Mouse (Mus musculus): ENCODE measurements around the gene Trio.

The Trio gene

DNA sequence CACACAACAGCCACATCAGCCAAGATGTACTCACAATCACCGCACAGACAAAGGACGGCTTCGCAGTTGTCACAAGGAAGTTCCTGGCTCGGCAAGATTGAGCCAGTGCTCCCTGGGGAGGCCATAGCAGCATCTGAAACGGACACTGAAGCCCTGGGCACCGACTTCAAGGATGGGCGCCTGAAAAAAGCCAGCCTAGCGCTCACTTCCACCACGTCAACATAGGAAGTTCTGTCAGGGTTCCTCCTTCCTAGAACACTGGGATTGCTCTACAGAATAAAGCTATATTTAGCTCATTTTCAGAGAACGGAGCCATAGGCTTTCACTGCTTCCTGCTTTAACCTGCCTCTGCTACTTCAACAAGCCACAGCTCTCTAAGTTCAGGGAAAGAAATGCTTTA lies 149.3 kb downstream of the Trio start:
- DNase-seq (ENCODE audit: low spot score) = no peak

DNA sequence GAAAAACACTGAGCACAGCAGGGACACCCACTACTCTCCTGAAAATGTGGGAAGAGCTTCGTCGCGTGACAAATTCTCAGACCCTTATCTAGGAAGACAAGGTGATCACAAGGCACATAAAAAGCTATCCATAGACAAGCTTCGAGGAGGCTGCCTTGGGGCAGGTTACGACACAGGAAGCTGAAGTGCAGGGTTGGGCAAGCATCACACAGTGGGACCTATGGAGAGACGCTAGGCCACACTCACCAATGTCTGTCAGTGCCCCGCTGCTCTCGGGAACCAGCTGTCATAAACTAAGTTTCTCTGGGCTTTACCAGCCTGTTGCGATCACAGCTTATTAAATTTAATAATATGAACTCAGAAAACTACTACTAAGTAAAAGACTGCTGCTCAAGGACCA lies 149.9 kb downstream of the Trio start:
- DNase-seq (ENCODE audit: low spot score) = no peak

DNA sequence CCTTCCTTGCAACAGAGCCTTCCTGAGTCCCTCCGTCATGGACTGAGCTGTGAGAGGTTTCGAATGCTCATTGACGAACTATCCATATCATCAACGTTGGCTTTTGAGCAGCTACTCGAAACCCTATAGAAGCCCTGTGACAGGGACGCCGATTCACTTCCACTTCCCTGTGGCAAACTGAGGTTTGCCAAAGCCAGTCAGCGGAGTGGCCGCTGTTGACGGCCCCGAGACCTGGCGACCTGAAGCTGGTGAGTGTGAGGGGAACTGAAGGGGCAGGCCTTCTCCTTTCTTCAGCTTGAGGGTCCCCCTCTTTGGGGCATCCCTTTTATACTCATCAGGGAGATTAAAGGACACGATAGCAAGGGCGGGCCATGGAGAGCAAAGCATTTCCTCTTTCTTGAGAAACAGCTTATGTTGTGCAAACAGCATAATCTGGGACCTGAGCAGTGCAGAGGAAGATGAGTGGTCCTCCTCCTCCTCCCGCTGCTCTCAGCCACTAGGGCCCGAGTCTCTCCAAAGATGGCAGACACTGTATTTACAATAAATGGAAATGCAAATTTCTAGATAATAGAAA lies 151.8 kb downstream of the Trio start:
- no peak for DNase-seq (ENCODE audit: low spot score)

DNA sequence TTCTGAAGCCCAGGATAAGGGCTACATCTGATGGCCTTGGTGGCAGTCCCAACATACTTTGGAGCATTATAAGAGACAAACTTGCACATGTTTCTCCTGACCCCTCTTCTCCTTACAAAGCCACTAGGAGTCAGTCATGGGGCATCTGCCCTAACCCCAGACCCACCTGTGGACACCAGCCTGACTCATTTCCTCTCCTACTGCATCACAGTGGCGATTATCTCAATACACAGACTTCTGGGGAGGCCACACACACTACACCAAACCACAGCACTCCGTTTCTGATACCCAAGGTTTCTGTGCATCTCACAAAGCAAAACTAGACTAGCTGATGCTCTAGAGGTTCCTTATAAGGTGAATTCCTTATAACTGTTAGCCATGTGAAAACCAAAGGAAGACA lies 153.4 kb downstream of the Trio start:
- no peak for DNase-seq (ENCODE audit: low spot score)

DNA sequence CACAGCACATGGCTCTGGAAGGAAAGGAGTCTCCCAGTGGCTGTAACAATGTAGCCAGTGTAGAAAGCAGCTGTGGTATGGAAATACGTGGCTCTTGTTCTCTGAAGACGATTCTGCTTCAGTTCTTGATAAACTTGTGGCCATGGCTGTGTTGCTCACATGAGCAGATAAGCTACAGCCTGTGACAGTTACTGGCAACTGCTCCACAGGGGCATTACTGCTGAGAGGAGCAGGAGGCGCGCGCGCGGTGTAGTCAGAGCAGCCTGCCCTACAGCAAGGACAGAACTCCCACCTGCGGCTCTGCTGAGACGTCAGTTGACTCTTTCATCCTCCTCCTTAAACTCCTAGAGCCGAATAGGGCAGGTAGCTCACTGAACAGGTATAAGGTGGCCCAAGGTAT lies 153.9 kb downstream of the Trio start:
- no peak for DNase-seq (ENCODE audit: low spot score)

DNA sequence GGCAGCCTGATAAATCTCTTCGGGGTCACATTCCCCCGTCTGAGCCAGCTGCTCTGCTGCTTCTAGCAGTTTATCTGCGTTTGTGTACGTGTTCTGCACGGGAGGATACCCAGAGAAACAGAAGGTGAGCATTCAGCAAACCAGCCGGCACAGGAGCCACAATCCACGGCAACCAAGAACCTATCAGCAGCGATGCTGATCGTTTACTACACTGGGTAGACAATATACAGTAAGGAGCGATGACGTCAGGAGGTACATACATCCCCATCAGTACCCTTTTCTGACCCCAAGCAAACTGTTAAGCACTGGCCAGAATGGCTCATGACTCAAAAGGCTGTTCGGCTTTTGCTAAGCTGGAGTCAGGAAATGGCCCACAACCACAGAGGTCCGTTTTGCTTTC lies 154.4 kb downstream of the Trio start:
- DNase-seq (ENCODE audit: low spot score) = no peak

DNA sequence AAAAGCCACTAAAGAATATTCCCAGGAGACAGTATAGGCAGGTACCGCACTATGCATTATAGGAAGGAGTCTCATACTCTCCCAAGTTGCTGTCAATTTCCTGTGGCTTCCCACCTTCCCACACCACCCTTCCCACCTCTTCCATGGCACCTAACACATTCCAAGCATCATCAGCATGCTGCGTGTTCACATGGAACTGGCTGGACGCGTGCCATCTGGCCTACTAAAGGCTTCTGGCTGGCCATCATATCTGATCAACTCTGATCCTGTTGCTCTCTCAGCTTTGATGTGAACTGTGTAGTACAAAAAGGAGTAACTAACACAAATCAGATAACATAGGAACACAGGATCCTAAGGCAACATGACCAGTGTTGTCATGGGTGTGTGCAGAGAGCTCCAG lies 156.6 kb downstream of the Trio start:
- DNase-seq (ENCODE audit: low spot score) = no peak

DNA sequence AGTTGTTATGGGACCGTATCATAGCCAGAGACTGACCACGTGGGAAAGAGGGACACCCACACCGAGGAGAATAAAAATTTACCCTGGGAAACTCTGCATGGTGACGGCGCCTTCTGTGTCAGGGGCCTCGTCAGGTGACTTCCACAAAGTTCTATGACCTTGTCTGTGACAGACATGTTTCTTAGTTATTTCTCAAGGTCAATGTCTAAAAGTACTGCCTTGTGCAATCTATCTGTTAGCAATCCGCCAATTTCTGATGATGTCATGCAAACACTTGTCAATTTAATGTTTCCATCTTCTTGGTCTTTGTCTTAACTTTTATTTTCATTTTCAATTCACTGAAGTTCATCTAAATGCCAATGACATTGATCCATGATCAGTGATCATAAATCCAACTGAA lies 157.8 kb downstream of the Trio start:
- no peak for DNase-seq (ENCODE audit: low spot score)

DNA sequence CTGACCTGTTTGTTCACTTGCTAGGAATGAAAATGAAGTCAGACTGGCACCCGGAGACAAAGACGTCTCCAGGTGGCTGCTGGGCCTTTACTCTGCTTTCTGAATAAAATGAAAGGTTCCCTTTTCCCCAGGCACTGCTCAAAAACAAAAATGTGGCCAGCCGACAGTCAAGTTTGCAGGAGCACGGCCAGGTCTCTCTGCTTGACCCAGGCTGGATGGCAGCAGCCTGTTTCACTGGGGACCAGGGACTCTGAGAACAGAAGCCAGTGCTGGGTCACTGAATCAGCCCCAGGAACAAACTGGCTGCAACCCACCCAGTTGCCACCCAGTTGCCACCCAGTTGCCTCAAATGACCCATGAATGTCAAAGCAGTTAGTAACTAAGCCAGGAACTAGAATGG lies 159.2 kb downstream of the Trio start:
- no peak for DNase-seq (ENCODE audit: low spot score)

DNA sequence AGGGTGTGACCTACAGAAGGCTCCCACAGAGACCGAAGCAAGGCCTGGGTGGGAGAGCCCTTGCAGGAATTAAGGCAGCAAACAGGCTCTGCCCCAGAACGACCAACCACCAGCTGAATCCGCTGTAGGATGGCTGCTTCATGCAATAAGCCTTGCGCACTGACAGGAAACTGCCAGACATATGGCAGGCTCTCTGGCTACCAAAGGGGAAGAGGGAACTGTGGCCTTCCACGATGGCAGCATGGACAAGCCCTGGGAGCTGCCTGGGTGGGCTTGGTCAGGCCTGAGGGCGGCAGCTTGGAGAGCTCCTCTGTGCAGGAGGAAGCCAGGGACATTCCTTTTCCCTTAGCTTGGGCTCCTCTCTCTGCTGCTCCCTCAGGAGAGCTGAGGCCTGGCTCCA lies 159.6 kb downstream of the Trio start:
- no peak for DNase-seq (ENCODE audit: low spot score)

DNA sequence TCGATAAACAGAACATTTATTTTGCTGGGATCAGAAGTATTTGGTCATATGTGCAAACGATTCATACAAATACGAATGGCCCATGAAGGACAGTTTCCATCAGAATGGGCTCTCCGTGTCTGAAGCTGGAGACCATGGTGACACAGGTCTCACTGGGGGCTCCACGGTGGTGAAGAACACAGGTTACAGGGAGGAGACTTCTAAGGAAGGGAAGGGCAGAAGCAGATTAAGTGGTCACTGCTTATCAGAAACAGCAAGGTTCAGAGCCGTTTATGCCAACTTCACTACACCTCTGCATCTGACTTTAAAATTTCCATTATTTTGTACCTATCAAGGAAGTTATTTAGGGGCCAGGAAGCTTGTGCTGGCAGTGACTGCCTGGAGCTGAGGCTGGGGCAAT lies 161.3 kb downstream of the Trio start:
- DNase-seq (ENCODE audit: low spot score) = no peak

DNA sequence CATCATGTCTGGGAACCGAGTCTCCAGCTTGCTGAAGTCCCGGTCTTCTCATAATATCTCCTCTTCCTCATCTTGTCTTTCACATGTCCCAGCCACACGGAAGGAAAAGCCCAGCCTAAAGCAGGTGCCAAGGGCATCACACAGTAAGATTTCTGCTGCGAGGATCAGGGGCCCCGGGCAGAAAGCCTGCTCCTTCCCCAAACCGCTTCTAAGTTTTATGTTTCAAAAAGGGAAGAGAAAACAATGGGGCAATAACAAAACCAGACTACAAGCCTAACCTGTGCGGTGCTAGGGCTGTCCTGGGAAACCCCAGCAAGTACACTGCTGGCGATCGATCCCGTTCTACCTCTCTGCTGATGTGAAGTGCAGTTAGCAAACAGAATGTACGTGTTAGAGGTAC lies 162.7 kb downstream of the Trio start:
- no peak for DNase-seq (ENCODE audit: low spot score)

DNA sequence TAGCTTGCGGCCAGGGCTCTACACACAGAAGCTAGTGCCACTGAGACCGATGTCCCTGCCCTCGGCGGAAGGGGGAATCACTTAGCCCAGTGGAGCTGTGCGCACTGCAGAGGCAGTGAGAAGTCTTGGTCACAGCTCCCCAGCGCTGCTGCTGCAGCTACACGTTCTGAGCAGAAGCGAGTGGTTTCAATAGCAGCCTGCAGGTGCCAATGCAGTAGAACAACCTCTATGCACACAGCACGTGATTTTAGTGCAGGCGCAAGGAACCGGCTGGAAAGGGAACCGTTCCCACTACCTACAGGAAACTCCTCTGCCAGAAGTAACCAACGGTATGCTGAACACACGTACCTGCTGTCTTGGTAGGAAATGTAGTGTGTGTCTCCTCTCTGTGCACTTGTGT lies 165.2 kb downstream of the Trio start:
- DNase-seq (ENCODE audit: low spot score) = no peak

DNA sequence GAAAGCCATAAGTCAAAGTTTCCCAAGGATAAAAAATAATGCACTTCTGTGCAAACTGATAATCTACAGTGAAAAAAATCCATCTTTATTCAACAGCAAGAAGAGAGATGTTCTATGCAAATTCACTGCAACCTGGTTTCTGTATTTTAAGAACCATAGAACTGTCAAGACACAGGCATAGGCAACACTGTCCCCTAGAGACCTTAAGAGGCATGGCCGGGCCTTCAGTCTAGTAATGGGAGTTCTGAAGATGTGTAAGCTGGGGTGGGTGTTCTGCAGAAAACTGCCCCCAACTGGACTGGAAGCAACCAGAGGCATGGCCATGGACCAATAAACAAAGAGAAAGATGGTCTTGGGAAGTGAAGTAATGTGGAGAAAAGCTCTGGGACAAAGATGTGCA lies 166.1 kb downstream of the Trio start:
- no peak for DNase-seq (ENCODE audit: low spot score)

DNA sequence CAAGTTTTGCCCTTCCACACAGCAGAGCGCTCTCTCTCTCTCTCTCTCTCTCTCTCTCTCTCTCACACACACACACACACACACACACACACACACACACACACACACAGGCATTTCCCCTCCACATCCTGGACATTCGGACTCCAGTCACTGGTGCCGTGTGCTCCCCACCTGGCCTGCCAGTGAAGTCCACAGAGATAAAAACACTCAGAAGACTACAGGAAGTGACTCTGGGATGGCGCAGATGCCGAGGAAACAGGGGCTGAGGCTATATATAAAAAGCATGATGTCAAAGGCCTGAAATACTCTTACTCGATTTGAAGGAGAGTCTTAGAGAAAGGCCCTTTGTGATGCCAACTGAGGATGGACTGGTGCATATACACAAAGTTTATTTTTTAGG lies 166.5 kb downstream of the Trio start:
- no peak for DNase-seq (ENCODE audit: low spot score)

DNA sequence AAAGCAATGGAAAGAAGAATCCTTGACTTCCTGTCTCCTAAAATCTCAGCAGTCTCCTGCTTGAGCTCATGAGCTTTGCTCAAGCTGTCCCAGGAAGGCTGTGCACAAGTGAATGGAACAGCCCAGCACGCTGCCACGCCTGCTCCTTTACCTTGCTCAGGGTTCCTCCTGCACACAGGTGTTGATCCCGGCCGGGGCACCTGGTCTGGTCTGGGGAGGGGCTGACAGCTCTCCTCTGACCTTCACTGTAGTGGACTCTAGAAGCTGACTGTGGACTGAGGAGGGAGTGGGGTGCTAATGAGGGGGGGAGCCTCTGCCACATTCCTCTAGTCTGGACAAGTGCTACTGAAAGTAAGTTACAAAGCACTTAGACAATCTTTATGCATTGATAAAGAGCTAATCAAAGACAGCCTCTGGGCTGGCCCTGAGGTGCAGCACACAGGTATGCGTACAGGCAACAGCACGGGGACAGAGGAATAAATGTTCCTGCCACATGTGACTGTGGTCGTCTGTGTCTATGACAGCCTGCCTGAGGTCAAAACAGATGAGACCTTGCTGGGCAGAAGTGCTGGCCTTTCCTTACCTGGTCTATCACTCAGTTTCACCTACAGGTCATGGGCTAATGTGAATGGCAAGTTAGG lies 167.3 kb downstream of the Trio start:
- DNase-seq (ENCODE audit: low spot score) = no peak

DNA sequence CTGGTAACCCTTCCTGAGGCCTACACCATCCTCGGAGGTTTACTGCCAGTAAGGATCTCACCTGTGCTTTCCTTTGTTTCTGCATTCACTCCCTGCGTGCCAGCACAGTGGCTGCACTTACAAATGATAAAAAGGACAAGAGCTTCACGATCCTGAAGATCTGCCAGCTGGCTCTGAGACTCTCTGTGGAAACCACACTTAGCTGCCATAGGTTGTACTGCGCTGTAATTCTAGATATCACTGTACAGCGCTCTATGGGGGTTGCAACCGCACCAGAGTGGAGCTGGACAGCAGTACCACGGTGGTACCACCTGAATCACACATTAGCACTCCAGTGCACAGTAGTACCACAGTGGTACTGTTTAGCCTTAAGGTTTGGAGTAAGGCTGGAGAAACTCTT lies 168.4 kb downstream of the Trio start:
- no peak for DNase-seq (ENCODE audit: low spot score)

DNA sequence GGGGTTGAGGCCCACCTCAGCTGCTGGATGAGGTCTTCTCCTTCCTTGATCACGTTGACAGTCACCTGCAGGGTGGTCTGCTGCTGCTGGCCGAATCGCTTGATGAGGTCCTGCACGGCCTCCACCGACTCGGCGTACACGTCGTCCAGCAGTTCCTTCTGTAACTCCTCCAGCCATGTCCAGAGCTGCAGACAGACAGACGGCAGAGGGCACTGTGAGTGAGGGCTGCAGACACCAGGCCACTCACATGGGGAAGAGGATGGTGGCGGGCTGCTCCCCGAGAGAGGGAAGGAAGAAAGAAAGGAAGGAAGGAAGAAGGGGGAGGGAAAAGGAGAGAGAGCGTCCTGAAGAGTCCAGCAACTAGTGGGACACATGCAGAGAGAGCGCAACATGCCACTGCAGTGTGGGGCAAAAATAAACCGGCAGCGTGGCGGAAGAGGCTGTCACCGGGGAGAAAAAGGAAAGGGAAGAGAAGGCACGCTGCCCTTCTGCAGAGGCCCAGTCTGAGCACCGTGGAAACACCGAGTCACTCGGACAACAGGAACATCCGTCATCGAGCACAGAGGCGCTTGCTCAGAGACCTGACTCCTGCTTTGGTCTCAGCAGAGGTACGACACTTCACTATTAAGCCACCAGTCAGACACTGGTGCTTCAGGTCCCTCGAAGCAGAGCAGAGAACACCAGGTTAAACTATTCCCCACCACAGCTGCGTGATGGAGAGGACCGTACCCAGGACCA lies 169.4 kb downstream of the Trio start:
- peak; percentile 26 for DNase-seq (ENCODE audit: low spot score)

DNA sequence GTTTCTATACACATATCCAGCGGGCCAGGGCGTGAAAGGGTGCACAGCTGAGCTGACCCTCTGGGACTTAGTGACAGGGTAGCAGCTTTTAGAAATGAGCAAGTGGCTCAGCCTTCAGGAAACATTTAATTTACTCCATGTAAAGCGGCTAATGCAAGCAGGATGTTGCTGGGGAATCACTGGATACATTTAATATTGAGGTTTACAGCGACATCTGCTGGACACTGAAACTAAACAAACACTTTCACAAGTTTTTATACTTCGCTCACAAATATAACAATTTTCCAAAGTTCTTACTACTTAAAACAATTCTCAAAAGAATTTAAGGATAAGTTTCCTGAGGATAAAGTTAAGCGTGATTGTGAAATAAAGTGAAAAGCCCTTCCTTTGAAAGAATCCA lies 174.3 kb downstream of the Trio start:
- DNase-seq (ENCODE audit: low spot score) = peak; percentile 33

DNA sequence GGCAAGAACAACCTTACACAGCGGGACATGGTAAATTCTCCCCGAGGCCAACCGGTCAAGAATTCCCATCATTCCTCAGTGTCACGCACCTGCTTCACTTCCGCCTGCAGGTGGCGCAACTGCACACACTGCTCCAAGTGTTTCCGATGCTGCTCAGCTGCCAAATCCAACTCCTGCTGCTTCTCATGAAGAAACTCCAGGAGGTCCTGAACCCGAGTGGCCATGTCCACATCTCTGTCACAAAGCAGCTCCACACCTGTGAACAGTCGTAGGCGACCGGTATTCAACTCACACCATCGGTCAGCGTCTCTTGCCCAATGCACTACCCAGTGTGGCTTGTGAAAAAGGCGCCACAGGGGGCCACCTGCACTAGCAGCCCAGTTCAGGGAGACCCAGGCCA lies 174.7 kb downstream of the Trio start:
- peak; percentile 70 for DNase-seq (ENCODE audit: low spot score)

DNA sequence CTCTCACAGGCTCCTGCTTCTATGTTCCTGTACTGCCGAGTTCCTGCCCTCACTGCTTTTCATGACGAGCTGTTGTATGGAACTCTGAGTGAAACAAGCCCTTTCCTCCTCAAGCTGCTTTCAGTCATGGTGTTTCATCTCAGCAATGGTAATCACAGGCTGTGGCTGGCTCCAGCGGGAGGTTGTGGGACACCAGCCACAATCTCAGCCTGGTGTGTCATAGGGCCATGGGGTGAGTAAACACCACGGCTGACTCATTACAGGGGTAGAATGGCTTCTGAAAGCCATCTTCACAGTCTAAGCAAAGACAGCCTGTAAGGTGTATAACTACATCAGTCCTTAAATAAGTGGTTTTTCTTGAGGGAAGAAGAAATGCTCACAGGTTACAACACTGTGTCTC lies 175.7 kb downstream of the Trio start:
- DNase-seq (ENCODE audit: low spot score) = no peak

DNA sequence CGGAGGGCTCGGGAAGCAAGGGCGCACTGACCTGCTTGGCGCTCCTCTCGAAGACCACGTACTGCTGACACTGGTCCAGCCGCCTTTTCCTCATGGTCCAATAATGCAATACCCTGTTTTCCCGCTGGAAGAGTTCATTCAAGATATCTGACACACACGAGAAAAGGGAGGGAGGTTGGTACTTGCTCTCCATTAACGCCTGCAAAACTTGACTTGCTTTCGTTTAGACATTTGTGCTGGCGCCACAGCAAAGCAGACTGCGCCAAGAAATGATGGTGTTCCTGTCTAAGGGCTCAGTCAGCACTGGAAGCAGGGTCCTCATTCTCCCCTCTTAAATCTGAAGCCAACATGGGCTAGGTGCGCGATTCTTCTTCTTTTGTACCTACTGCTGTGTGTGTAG lies 184.0 kb downstream of the Trio start:
- no peak for DNase-seq (ENCODE audit: low spot score)

DNA sequence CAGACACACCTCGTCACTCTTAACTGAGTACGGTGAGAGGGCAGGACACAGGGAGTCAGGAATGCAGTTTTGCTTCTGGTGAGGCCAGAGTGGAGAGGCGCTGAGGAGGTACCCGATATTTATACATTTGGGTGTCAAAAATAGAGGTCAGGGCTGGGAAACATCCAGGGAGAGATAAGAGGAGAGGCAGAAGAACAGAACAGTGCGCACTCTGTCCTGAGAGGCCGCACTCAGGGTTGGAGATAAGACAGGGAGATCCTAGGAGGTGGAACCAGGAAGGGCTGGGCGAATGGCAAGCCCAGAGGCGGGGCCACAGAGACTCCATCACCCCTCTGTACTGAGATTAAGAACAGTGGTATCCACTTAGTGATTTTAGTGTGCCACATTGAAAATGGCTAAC lies 185.1 kb downstream of the Trio start:
- DNase-seq (ENCODE audit: low spot score) = no peak

DNA sequence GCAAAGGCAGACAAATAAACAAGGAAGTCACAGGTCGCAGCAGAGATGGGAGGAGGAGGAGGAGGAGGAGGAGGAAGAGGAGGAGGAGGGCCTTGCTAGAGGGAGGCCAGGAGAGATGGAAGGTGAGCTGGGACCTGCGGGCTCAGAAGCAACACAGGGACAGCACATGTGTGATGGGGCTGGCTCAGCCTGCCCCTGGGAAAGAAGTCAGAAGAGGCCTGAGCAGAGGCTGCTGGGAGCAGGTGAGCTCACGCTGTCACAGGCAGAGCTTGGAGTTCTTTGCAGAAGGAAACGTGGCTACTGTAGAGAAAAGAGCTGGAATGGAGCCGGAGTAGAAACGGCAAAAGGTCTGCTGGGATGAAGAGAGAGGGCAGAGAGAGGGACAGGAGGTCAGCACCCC lies 185.5 kb downstream of the Trio start:
- DNase-seq (ENCODE audit: low spot score) = no peak

Data from embryo, embryonic 10 days (tissue).